Mouse (Mus musculus): ENCODE results near the gene Atxn1. TPM values are rescaled to one million over a fixed set of nuclear protein-coding genes. Genes with fewer than 3 reads are reported as not detected.

Gene Atxn1
- total RNA-seq, 4 experiments from 2014 or later = 135 to 195 (median 160) TPM

DNA sequence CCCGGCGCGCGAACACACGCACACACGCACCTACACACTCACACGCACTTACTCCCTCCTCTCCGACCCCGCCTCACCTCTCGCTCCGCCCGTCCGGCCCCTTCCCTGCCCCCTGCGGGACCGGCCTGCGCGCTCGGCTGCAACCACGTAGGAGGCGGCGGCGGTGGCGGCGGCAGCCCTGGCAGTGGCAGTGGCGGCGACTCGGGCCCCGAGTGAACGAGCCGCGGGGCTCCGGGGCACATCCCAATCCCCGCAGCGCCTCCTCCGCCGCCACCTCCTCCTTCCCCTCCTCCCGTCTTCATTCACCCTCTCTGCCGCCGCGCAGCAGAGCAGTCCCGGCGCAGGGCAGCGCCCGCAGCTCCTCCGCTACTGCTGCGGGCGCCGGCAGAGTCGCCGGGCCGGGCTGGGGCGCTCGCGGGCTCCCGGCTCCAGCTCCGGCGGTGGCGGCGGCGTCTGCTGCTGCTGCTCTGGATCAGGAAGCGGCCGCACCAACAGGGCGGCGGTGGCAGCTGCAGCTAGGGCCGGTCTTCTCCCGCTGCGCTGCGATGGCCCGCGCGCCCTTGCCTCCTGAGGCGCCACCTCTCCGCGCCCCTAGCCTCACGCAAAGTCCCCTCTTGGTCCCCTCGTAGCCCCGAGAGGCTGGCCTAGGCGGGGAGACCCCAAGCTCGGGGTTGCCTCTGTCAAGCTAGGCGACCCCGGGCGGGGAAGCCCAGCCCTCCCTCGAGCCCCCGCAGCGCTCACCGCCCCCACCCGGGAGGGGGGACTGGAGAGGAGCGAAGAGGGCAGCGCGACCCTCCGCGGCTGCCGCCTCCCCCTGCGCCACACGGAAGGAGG, 1.1 kb downstream of the Atxn1 start:
- DNase-seq (ENCODE audit: low spot score in 2 of 2) = peak; percentile 60

DNA sequence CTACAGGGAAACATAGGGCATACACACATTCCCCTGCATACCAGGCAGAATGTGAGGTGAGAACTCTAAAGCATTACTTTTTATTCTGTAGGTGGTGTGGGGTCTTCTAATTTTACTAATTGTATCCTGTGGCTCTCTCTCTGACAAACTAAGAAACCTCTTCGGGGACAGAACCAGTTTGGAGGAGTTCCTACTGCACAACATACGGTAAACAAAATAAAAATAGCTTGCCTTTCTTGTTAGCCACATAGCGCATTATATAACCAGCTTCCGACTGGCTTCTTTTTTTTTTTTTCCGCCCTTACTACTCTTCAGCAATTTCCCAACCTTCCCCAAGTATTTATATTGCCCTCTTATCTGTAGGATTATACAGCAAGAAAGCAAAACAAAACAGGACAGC, 2.0 kb downstream of the Atxn1 start:
- DNase-seq (ENCODE audit: low spot score in 2 of 2) = no peak

DNA sequence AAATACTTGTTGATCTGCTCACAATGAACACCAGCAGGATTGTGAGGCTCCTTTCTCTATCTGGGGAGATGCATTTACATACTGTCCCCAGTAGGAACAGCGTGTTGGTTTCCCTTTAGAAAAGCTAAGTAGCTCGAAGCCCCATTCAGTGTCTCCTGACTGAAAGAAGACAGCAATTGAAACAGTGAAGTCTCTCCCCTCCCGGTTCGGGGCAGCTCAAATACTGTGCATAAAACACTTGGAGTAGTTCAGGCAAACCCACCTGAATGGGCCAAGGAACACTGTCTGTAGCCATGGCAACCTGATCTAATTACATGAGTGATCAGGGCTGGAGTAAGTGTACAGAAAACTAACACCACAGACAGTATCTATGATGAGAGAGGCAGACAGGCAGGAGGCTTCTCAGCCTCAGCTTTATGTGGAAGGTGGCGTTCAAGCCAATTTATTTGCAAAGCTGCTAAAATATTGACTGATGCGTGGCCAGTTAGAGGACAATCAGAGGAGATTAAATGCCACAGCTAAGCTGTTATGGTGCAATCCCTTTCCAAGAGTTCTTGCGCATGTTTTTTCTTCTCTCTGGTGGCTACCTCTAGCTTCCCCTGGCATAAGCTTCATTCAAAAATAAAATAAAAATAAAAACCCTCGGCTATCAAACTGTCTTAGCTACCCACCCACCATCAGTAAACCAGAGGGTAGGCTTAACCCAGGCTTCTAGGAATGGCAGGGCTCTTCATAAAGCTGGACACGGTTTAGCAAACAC, 2.8 kb downstream of the Atxn1 start:
- DNase-seq (ENCODE audit: low spot score in 2 of 2) = no peak

DNA sequence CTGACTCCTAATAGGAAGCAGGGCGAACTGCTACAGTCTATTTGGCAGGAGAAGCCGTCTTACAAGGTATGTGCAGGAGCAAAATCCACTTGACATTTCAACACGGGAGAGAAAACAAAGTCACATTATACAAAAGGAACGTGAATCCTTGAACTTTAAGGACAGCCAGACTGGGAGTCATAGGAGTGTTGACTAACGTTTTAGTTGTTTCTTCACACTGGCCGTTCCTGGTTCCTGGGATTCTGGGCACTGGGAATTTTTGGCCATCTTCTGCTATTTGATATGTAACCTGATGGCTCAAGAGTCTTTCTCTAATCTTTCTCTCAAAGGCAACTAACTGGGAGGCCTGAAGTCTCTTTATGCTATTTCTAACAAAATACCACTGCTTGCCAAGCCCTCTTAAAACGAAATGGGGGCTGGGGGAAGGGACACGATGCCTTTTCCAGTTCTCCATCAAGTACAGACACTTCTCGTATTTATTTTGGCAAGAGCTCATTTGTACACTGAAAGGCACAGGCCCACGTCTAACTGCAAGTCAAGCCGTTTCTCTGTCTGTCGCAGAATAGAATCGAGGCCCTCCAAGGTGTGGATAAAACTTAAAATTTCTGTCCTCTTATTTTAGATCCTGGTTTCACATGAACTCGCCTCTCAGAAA, 4.4 kb downstream of the Atxn1 start:
- DNase-seq (ENCODE audit: low spot score in 2 of 2) = no peak

DNA sequence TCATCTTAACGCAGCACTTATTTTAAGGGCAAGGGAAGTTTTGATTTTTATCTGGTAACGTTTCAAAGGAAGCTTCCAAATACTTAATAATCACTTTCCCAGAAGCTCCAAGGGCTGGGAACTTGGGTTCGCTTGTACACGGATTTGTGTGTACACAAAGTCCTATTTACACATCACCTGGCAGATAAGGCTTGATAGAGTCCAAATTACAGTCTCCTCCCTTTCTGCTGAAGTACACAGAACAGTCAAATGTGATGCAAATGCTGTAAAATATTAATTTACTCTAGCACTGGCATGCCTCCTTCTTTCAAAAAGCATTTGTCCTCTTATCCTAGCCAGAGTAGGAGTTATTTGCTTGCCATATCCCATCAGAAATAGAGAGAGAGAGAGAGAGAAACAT, 6.5 kb downstream of the Atxn1 start:
- DNase-seq (ENCODE audit: low spot score in 2 of 2) = no peak

DNA sequence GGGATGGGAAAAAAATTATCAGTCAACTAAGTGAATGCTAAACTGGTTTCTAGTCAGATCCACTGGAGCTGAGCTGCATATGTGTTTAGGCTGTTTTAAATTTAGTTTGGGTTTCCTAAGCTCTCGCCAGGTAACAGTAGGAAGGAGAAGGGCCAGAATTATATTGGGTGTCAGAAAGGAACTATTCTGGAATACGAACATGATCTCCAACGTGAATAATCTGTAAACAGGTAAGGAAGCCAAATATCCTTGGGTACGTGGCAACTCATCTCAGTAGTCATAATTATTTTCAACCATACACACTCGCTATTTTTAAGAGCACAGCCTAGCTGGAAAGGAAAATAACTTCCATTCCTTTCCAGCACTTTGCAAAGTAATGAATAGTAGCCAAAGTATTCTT, 7.2 kb downstream of the Atxn1 start:
- no peak for DNase-seq (ENCODE audit: low spot score in 2 of 2)

DNA sequence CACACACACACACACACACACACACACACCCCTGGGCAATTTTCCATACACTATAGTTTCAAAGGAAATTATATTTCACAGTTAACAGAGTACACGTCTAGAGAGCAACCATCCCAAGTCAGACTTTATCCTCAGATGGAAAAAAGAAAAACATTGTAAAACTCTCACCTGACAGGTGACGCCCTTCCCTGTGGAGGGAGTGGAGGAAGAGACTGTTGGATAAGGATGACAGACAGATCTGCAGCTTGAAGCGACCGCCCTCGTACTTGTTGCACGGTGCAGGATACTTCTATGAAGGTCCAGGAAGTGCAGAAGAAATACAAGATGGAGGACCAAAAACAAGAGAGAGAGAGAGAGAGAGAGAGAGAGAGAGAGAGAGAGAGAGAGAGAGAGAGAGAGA, 8.5 kb downstream of the Atxn1 start:
- no peak for DNase-seq (ENCODE audit: low spot score in 2 of 2)

DNA sequence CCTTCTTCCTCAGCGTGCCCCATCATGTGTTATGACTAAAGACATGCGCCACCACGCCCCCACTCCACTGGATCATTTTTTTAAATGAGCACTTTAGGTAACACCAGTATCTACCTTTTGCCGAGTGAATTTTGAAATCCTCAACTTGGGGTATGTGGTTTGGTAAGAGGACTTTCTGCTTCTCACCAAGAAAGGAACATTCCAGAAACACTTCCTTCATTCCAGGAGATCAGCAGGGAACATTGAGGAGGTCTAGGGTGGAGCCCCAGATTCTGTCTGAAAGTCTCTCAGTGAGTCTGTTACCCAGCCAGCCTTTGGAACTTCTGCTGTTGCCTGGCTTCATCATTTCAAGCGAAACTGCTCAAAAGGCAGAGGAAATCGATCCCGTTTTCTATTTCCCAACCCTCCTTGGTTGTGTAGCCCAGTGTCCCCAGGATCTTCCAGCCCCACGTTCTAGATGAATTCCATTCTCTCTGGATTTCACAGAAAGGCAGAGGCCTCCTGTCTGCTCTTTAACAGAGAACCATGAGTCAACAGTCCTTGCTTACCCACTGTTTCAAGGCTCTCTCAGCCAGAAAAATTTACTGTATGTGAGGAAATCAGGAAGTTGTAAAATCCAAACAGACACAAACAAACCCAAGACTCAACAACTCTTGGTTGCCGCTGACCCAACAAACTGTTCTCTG, 9.3 kb downstream of the Atxn1 start:
- DNase-seq (ENCODE audit: low spot score in 2 of 2) = no peak

DNA sequence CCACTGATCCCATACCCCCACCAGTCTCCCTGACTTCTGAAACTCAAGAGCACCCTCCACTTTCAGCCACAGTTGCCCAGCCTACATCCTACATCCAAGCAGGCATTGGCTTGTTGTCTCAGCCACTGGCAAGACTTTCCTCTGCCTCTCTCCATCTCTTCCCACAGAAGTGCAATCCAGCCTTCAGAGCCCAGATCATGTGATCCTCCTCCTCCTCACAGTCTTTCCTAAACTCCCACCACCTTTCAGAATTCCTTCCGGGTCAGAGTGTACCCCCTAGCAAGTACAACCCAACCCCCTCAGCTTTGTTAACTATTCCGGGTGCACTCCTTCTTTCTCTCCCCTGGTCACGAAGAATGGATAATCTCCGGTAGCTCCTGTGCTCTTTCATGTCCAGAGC, 11.7 kb downstream of the Atxn1 start:
- peak in 1 of 2 experiments; percentile 43 for DNase-seq (ENCODE audit: low spot score in 2 of 2)

DNA sequence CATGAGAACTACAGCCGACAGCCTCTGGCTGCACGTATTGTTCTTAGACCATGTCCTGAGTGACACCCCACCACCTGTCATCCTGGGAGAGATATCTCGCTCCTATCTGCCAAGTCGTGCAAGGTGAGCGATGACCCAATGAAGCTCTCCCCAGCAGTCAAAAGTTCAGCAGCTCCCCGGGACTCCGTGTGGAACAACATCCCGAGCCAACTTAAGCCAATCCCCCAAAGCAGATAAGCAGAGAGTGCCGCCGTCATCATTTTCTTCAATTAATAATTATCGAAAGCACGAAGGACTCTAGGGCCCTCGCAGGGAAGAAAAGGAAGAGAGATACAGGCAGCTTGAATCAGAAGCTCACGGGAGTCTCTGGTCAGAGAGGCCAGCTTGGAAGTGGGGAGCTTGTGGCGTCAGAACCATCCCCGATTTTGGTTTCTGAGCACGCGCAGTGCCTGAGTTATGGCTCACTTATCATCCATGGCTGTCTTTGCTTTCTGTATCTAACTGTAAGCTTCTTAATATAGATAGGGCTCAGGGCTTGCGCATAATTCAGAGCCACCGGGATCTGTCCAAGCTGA, 13.7 kb downstream of the Atxn1 start:
- no peak for DNase-seq (ENCODE audit: low spot score in 2 of 2)

DNA sequence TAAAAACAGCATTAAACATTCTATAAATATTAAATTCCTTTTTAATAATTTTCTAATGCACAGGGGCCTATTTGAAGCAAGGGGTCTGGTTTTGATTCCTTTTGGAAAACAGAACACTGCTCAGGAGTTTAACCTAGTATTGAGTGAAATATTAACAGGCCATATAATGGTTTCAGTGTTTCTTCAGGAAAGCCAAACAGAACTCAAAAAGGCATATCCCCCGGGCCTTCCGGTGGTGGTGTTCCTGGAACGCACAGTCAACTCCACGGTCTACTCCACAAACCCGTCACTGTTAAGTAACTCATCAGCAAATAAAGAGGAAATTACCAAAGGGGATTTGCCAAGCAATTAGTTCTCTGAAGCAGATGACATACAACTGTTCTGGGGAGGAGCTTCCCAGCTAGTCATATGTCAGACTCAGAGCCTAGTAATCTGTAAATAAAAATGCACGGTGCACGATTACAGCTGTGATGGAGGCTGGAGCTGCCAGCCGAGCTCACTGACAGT, 14.4 kb downstream of the Atxn1 start:
- DNase-seq (ENCODE audit: low spot score in 2 of 2) = no peak

DNA sequence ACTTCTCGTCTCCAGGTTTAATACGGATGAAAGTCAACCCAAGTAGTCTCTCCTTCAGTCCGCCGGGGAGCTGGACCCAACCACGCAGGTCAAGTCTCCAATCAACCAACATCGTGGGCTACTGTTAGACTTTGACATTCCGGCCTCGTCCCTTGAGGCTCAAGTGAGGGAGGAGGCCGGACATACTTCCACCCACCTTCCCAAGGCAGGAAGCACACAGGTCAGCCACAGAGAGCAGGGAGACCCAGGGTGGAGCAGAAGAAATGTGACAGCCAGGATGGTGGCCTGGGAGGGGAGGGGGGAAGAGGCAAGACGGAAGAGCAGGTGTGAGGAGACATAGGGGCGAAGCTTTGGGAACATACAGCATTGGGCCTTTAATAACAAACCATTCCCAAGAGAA, 18.7 kb downstream of the Atxn1 start:
- DNase-seq (ENCODE audit: low spot score in 2 of 2) = no peak

DNA sequence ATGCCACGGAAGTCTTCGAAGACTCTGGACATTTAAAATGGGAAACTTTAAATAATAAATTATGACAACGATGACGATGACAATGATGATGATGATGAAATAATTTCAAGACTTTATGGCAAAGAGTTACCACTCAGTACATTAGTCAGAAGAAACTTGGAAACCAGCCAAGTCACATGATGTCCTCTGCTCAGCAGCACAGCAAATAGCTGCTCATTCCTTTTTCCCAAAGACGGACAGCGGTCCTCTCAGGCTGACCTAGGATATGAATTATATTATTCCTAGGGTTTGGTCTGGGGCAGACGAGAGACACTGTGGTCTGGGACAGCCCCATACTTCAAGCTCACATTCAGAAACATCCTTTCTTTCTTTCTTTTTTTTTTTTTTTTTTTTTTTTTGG, 22.5 kb downstream of the Atxn1 start:
- no peak for DNase-seq (ENCODE audit: low spot score in 2 of 2)

DNA sequence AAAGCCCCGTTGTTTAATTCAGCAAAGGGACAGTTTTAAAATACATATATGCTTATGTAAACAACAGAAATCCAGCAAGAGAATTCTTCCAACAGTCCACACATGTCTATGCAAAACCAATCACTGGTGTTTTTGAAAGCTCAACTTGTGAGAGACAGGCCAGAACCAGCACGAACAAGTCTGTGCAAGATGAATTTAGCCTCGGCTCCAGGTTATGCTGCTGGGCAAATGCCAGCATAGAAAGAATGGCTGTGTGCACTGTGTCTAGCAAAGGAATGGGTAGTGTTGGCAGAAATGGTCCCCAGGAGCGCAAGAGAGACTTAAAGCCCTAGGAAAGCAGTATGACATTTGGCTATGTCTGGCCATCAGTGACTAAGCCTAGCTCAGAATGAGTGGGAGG, 24.1 kb downstream of the Atxn1 start:
- DNase-seq (ENCODE audit: low spot score in 2 of 2) = no peak

DNA sequence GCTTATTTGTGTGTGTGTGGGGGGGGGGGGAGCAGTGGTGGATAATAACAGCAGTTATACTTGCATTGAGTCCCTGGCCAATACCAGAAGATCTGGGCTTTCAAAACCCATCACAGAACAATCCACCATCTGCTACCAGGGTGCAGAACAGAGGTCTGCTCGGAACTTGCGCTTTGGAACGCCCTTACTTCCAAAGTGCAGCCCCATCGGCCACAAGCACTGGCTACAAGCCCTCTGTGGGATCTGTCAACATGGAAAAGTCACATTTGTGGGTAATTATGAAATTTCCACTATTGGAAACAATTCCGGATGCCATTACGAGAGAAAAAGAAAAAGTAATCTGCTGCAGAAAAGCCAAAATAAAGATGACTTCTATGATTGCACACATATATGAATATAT, 25.2 kb downstream of the Atxn1 start:
- no peak for DNase-seq (ENCODE audit: low spot score in 2 of 2)

DNA sequence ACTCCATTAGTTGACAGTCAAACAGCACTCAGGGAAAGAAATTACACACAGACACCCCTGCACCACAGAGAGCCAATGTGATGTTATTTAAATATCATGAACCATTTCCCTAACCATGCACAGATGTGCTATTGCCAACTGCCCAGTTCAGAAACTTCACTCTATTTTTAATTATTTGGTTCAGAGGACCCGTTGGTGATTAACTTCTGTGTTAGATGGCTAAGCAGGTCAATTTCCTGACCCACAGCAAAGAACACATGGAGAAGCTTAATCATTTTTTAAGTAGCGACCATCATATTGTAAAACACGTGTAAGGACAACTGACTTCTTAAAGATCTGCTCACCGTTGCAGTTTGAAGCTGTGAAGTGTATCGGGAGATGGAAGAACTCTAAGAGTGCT, 26.7 kb downstream of the Atxn1 start:
- no peak for DNase-seq (ENCODE audit: low spot score in 2 of 2)

DNA sequence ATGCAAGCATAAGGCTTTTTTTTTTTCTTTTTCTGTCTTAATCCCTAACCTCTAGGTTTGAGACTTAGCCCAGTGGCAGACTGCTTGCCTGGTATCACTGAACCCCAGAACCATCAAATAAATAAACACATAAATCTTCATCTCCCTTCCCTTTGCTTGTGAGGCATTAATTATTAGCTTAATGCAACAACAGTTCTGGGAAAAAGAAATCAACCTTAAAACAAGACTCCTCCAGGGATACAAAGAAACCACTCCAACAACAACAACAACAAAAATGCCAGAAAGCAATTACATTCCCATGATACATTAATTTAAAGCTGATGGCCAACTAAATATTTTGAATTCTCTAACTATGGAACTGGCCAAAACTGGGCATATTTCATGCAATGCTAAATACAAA, 28.0 kb downstream of the Atxn1 start:
- no peak for DNase-seq (ENCODE audit: low spot score in 2 of 2)

DNA sequence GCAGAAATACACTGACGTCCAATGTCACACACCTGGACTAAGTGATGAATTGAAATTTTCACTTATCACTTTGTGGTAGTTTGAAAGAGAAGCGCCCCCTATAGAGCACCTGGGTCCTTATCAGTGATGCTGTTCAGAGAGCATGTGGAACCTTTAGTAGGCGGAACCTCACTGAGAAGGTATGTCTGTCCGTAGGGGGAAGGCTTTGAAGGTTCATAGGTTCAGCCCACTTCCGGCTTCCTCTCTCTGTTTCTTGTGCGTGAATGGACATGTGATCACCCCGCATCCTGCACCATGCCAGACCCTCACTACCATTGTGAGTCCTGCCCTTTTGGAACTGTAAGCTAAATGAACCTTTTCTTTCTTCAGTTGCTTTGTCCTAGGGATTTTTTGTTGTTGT, 29.0 kb downstream of the Atxn1 start:
- no peak for DNase-seq (ENCODE audit: low spot score in 2 of 2)

DNA sequence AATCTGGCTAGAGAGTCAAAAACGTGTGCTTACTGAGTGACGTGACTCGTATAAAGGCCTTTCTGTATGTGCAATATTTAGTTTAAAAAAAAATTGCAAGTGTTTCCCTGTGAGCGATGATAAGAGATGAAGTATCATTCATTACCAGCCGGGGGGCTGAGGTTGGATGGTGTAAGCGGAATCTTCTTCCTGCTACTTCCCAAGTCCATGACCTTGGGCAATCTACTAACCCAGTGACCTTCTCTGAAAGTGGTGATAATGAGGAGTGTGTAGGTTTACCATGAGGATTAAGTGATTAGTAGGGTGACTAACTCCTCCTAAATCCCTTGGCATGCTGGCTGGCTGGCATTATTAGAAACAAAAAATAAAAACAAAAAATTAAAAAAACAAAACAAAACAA, 30.0 kb downstream of the Atxn1 start:
- no peak for DNase-seq (ENCODE audit: low spot score in 2 of 2)

DNA sequence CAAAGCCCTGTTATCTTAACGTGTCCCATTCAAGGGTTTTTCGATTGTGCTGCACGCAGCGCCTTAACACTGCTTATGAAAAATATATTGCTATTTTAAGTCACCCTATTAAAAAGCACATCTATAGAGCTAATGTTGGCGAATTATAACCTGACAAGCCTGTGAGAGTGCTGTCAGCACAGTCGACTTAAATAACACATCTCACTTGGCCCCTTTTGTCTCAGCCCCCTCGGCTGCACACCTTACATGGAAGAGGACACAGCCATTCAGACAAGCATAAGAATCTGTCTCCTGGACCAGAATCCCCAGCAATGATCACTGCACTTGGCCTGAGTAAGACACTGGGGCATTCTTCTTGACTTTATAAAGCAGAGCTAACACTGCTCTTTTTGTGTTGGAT, 30.7 kb downstream of the Atxn1 start:
- no peak for DNase-seq (ENCODE audit: low spot score in 2 of 2)

DNA sequence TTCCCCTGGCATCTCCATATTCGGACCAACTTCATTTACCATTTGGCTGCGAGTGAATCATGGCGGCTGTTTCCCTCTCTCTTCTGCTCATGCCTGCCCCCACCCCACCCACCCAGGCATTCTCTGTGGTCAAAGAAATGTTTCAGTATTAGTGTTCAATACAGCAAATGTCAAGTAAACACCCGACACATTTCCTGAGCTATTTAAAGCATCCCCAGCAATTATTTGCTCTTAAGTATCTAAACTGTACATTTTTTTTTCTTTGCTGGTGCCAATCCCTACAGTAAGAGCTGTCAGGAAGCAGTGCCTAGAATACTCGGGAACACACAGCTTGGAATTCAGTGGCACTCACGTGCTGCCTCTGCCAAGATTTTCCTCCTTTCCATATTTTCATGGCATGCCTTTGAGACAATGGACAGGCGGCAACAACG, 32.3 kb downstream of the Atxn1 start:
- no peak for DNase-seq (ENCODE audit: low spot score in 2 of 2)
